9 mouse cellular contexts compared by ENCODE assay signal in genomic region chr13:73762938-73763337, GRCm38 (mm10). TPM values are rescaled to one million over a fixed set of nuclear protein-coding genes. Genes with fewer than 3 reads are reported as not detected.
DNase-seq lines count a peak whose midpoint lies in the region; ATAC-seq and TF ChIP-seq lines count a peak whose summit lies in the region.
"Had no signal": no experiment of that assay in that cellular context is flagged by ENCODE, and none has a peak within 500 bp of the region (broad histone marks: within the 10 kb centered on the region; RNA-seq: fewer than 3 reads in every experiment).

No protein-coding gene starts in this region.

- peak overlapping the region; percentile 66 for H3K4me3 ChIP-seq in erythroblast, embryonic 14.5 days (replicated peaks)
- peak overlapping the region; percentile 93 for H3K4me3 ChIP-seq in testis, adult 2 months (ENCODE audit: control insufficient read depth, low read depth, low read length)
- H3K4me3 ChIP-seq in liver, adult 2 months (ENCODE audit: insufficient read depth, low read depth, low read length) = peak overlapping the region; percentile 34
- H3K4me3 ChIP-seq in stomach, embryonic 16.5 days (replicated peaks; ENCODE audit: low read length) = peak overlapping the region; percentile 77

- no peak for TF ChIP-seq POLR2A in testis, adult 2 months (IDR thresholded peaks at IDR 0.05; ENCODE audit: control insufficient read depth, low read depth, low read length)
- 0 out of 2 replicates have a peak, but pooled peaks have one; percentile 4 for TF ChIP-seq POLR2A in liver, adult 2 months (IDR thresholded peaks at IDR 0.05; ENCODE audit: extremely low read depth, insufficient read depth, low read length)

- peaks cover 6% of the 10 kb centered on the region; the same call in 1 of the 2 replicates for H3K27me3 ChIP-seq in erythroblast, embryonic 14.5 days (ENCODE audit: control insufficient read depth)
- H3K27me3 ChIP-seq in testis, adult 2 months (ENCODE audit: control insufficient read depth, insufficient read depth, low read length) = no peaks in the 10 kb centered on the region
- no peaks in the 10 kb centered on the region for H3K27me3 ChIP-seq in liver, adult 2 months (ENCODE audit: control insufficient read depth, insufficient read depth, low read length)
- no peaks in the 10 kb centered on the region for H3K27me3 ChIP-seq in stomach, embryonic 16.5 days (ENCODE audit: control insufficient read depth, insufficient read depth, low read length)

- no peaks in the 10 kb centered on the region for H3K36me3 ChIP-seq in erythroblast, embryonic 14.5 days (ENCODE audit: control insufficient read depth)
- H3K36me3 ChIP-seq in testis, adult 2 months (ENCODE audit: control insufficient read depth, insufficient read depth, low read length) = no peaks in the 10 kb centered on the region
- no peaks in the 10 kb centered on the region for H3K36me3 ChIP-seq in liver, adult 2 months (ENCODE audit: control insufficient read depth, insufficient read depth, low read length)
- no peaks in the 10 kb centered on the region for H3K36me3 ChIP-seq in stomach, embryonic 16.5 days (ENCODE audit: control insufficient read depth, insufficient read depth, low read length)

- H3K4me2 ChIP-seq in stomach, embryonic 16.5 days (ENCODE audit: low read depth, low read length) = peak overlapping the region; percentile 97

- H3K4me1 ChIP-seq in erythroblast, embryonic 14.5 days (ENCODE audit: control insufficient read depth) = peaks cover 18% of the 10 kb centered on the region
- peaks cover 24% of the 10 kb centered on the region for H3K4me1 ChIP-seq in testis, adult 2 months (ENCODE audit: control insufficient read depth, insufficient read depth, low read length)
- peaks cover 36% of the 10 kb centered on the region for H3K4me1 ChIP-seq in liver, adult 2 months (ENCODE audit: control insufficient read depth, insufficient read depth, low read length)
- peaks cover 31% of the 10 kb centered on the region for H3K4me1 ChIP-seq in stomach, embryonic 16.5 days (ENCODE audit: control insufficient read depth, insufficient read depth, low read length)

- TF ChIP-seq CTCF in testis, adult 2 months (IDR thresholded peaks at IDR 0.05; ENCODE audit: control insufficient read depth, insufficient read depth, insufficient replicate concordance, low read depth, low read length) = no peak
- no peak for TF ChIP-seq CTCF in liver, adult 2 months (IDR thresholded peaks at IDR 0.05; ENCODE audit: low read depth, low read length)

- H3K27ac ChIP-seq in testis, adult 2 months (ENCODE audit: control insufficient read depth, insufficient read depth, low read depth, low read length) = peak overlapping the region; percentile 50; the same call in 1 of the 2 replicates
- H3K27ac ChIP-seq in liver, adult 2 months (replicated peaks; ENCODE audit: insufficient read depth, low read depth, low read length) = peak overlapping the region; percentile 94
- H3K27ac ChIP-seq in stomach, embryonic 16.5 days (ENCODE audit: low read length) = no peak overlapping the region
- H3K27ac ChIP-seq: layer of hippocampus, adult 2 months had no signal

- no peak for ATAC-seq in erythroblast, adult 5-6 weeks (replicated peaks; ENCODE audit: low FRiP score, poor library complexity, severe bottlenecking)
- no peak for ATAC-seq in stomach, embryonic 16.5 days (ENCODE audit: insufficient read depth, low FRiP score)

- 24% methylated on average over 6 of the region's 6 CpGs for WGBS in liver, adult 2 months
- 44% methylated on average over 6 of the region's 6 CpGs for WGBS in stomach, embryonic 16.5 days

- peaks cover 25% of the 10 kb centered on the region; the same call in 1 of the 2 replicates for H3K79me2 ChIP-seq in liver, adult 2 months (ENCODE audit: control insufficient read depth, insufficient read depth, low read length)

- H3K9ac ChIP-seq in liver, adult 2 months (ENCODE audit: low read depth, low read length) = peak overlapping the region; percentile 71
- H3K9ac ChIP-seq in stomach, embryonic 16.5 days (ENCODE audit: low read length) = peak overlapping the region; percentile 54

- no peaks in the 10 kb centered on the region for H3K9me3 ChIP-seq in erythroblast, embryonic 14.5 days (ENCODE audit: control insufficient read depth, low read length)
- H3K9me3 ChIP-seq in stomach, embryonic 16.5 days (replicated peaks; ENCODE audit: control insufficient read depth, low read length) = no peaks in the 10 kb centered on the region

- no peak for DNase-seq in testis, postnatal 14 days (ENCODE audit: low spot score)
- peak; percentile 83 for DNase-seq in liver, adult 2 months (ENCODE audit: extremely low read depth, low read depth, low spot score)
- DNase-seq in gastrocnemius, postnatal 4 days (ENCODE audit: low spot score in 2 of 2) = no peak
- no peak for DNase-seq in urinary bladder, postnatal 14 days (ENCODE audit: low spot score)

RNA-seq across cellular contexts. Expression of gene Slc12a7, which starts 30.0 kb away (rescaled TPM):
- 0.04 and 0.20 TPM in 2 replicates for polyA plus RNA-seq in erythroblast, embryonic 14.5 days (2012)
- total RNA-seq in erythroblast, adult 5-6 weeks (2015; ENCODE audit: low replicate concordance) = 0.58 and 8.4 TPM in 2 replicates
- 0.43 and 0.56 TPM in 2 replicates for total RNA-seq in erythroblast, adult 5-6 weeks (2017; ENCODE audit: low replicate concordance)
- 16.5 and 21.2 TPM in 2 replicates for polyA plus RNA-seq in testis, adult 2 months (2012; rRNA removed)
- total RNA-seq in liver, adult 2 months (2014; rRNA removed) = 38.0 and 48.6 TPM in 2 replicates
- 69.9 and 91.0 TPM in 2 replicates for polyA plus RNA-seq in liver, adult 2 months (2012; rRNA removed)
- polyA plus RNA-seq in stomach, embryonic 16.5 days (2015; fragmentation: Nextera tagmentation; extraction: Ambion mirVana) = 22.8 and 26.1 TPM in 2 replicates
- 10 to 100 TPM; 11.8 to 13.3 TPM for total RNA-seq in gastrocnemius, postnatal 4 days (2021)

RNA-seq across cellular contexts. Expression of gene Slc6a19, which starts 58.3 kb away (rescaled TPM):
- not detected in 2 replicates for polyA plus RNA-seq in erythroblast, embryonic 14.5 days (2012)
- not detected in 2 replicates for total RNA-seq in erythroblast, adult 5-6 weeks (2015; ENCODE audit: low replicate concordance)
- total RNA-seq in erythroblast, adult 5-6 weeks (2017; ENCODE audit: low replicate concordance) = not detected in 2 replicates
- polyA plus RNA-seq in testis, adult 2 months (2012; rRNA removed) = 0.12 and 0.23 TPM in 2 replicates
- total RNA-seq in liver, adult 2 months (2014; rRNA removed) = 0.13 and 0.28 TPM in 2 replicates
- polyA plus RNA-seq in liver, adult 2 months (2012; rRNA removed) = 0.31 and 0.33 TPM in 2 replicates
- polyA plus RNA-seq in stomach, embryonic 16.5 days (2015; fragmentation: Nextera tagmentation; extraction: Ambion mirVana) = 3.3 and 3.4 TPM in 2 replicates
- total RNA-seq in gastrocnemius, postnatal 4 days (2021) = under 1 TPM; 0.08 to 0.29 TPM
- total RNA-seq: layer of hippocampus, adult 2 months had no signal

Comparison
In these comparisons a context has a peak if more than half of its experiments do, and no peak if none do; other contexts are left out.
1. H3K4me3 ChIP-seq: peak in every context shown above with its lines; median percentile 93 in testis, adult 2 months; 77 in stomach, embryonic 16.5 days; 66 in erythroblast, embryonic 14.5 days; 34 in liver, adult 2 months.
2. RNA of gene Slc12a7, which starts 30.0 kb away (polyA plus RNA-seq): 69.9 to 91.0 TPM in liver, adult 2 months, 22.8 to 26.1 TPM in stomach, embryonic 16.5 days and 16.5 to 21.2 TPM in testis, adult 2 months; 0.04 to 0.20 TPM in erythroblast, embryonic 14.5 days; every median in the first group is over 10 times any median in the second.